Mouse (Mus musculus) thymus, adult 2 months (tissue): Measurements from ENCODE around the gene Tom1l2. TPM values are rescaled to one million over a fixed set of nuclear protein-coding genes. Genes with fewer than 3 reads are reported as not detected.

ENCODE experiments used
- DNase-seq: peaks from one replicate; pipeline ENCODE4 v3.0.0; 2021
- H3K27ac ChIP-seq: fragments of 200-500 bp; 2 replicates; pipeline ENCODE4 v1.5.1; 2012; ENCODE audit warnings: low read length, control low read depth; ENCODE audit not compliant: control insufficient read depth, insufficient read depth
- H3K27me3 ChIP-seq: fragments of 200-500 bp; 2 replicates; pipeline ENCODE4 v1.6.1; 2012; ENCODE audit warnings: mild to moderate bottlenecking, low read length, moderate library complexity, mixed read lengths; ENCODE audit not compliant: control insufficient read depth, insufficient read depth
- H3K36me3 ChIP-seq: fragments of 200-500 bp; 2 replicates; pipeline ENCODE4 v1.6.1; 2012; ENCODE audit warnings: mild to moderate bottlenecking, low read length, moderate library complexity; ENCODE audit not compliant: control insufficient read depth, insufficient read depth
- H3K4me1 ChIP-seq: fragments of 200-500 bp; replicated peaks from 2 replicates; pipeline ENCODE4 v1.6.1; 2012; ENCODE audit warnings: low read length; ENCODE audit not compliant: control insufficient read depth, insufficient read depth
- H3K4me3 ChIP-seq: fragments of 200-500 bp; 2 replicates; pipeline ENCODE4 v1.5.1; 2012; ENCODE audit warnings: mild to moderate bottlenecking, low read length, control low read depth, moderate library complexity; ENCODE audit not compliant: control insufficient read depth, insufficient read depth
- CTCF ChIP-seq: fragments of 200-500 bp; IDR thresholded peaks from 2 replicates; pipeline ENCODE4 v1.5.1; 2012; ENCODE audit warnings: mild to moderate bottlenecking, control low read depth, low read length, moderate library complexity, borderline replicate concordance; ENCODE audit not compliant: control insufficient read depth, poor library complexity, insufficient read depth; ENCODE audit errors: extremely low read depth
- POLR2A ChIP-seq: fragments of 200-500 bp; IDR thresholded peaks from 2 replicates; pipeline ENCODE4 v1.6.1; 2012; ENCODE audit warnings: mild to moderate bottlenecking, low read length, control low read depth, moderate library complexity; ENCODE audit not compliant: control insufficient read depth, poor library complexity, insufficient read depth; ENCODE audit errors: extremely low read depth
- WGBS: fragments of 180-500 bp; shearing (Covaris S2); methylation state at CpG from one replicate; pipeline ENCODE4 v1.1.7; 2018; 5-methylcytosine and 5-hydroxymethylcytosine counted together
- polyA plus RNA-seq: library from polyadenylated mRNA; depleted of rRNA; stranded (reverse); fragments of >200 nt; gene quantifications from 2 replicates; pipeline ENCODE4 v1.2.3, GENCODE M21; 2012

Gene Tom1l2
- polyA plus RNA-seq, 1 experiment = 99.5 TPM

DNA sequence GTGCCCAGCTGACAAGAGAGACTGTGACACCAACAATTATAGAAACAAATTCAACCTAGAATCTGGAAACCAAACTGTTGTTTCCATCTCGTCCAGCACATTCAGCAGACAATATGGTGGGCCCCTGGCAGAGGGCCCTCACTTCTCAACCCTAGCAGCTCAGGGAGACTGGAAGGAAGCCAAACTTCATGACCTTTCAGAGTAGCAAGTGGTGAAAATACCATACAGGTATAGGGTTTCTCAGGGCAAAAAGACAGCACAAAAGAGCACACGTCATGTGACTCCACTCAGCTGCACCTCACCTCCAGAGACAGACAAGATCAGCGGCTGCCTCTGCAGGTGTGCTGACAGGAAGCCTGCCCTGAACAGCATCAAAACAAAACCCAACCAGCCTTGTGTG lies 18.6 kb downstream of the Tom1l2 start:
- WGBS = 25% methylated on average over 3 of the region's 3 CpGs

DNA sequence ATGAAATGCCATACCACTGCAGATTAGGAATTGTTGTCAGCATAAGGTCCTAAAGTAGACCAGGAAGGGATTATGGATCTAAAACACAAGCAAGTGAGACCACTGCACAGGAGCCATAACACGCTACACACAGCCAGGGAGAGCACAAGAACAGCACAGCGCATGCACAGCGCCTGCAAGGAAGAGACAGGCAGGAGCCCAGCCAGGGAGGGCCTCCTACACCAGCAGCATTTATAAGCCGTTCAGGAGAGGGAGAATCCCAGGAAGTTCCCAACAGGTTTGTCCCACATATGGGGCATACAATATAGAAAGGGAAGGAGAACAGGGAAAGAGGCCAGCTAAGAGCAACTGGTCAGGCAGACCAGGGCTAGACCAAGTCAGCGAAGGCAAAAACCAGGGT lies 19.2 kb downstream of the Tom1l2 start:
- Histone ChIP-seq H3K4me1 (peaks cover 31% of the 10 kb centered on the region), H3K27ac (peak overlapping the region; percentile 99), H3K4me3 (no peak overlapping the region), H3K27me3 (no peaks in the 10 kb centered on the region), H3K36me3 (no peaks in the 10 kb centered on the region)
- WGBS = 92% methylated on average over 5 of the region's 5 CpGs
- TF ChIP-seq POLR2A (no peak), CTCF (no peak)
- peak; percentile 34 for DNase-seq

More for the DNA sequence above, 18.6 kb downstream of the Tom1l2 start:
- Histone ChIP-seq H3K4me1 (peaks cover 31% of the 10 kb centered on the region), H3K36me3 (no peaks in the 10 kb centered on the region), H3K27me3 (no peaks in the 10 kb centered on the region), H3K4me3 (no peak overlapping the region), H3K27ac (peak overlapping the region; percentile 99)
- peak; percentile 63 for DNase-seq
- TF ChIP-seq CTCF (no peak), POLR2A (no peak)

DNA sequence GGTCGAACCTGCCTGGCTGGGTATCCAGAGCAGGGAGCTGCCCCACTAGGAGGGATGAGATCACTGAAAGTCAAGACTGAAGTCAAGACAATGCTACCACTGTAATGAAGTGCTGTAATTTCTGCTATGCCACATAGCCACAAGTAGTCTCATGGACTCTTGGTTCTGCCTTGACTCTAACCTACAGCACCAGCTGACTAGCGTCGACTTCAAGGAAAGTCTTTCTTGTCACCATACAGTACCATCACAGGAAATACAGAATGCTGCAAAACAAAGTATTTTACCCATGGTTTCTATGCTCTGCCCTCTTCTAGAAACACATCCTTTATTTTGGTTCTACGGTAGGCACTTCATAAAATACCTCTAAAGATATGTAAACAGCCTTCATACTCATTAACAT lies 22.2 kb downstream of the Tom1l2 start:
- H3K27ac ChIP-seq = peak overlapping the region; percentile 77
- no peak overlapping the region for H3K4me3 ChIP-seq
- H3K4me1 ChIP-seq = peaks cover 24% of the 10 kb centered on the region
- H3K36me3 ChIP-seq = no peaks in the 10 kb centered on the region
- H3K27me3 ChIP-seq = no peaks in the 10 kb centered on the region
- WGBS = 58% methylated on average over 4 of the region's 4 CpGs
- DNase-seq = no peak
- TF ChIP-seq CTCF (no peak), POLR2A (no peak)

DNA sequence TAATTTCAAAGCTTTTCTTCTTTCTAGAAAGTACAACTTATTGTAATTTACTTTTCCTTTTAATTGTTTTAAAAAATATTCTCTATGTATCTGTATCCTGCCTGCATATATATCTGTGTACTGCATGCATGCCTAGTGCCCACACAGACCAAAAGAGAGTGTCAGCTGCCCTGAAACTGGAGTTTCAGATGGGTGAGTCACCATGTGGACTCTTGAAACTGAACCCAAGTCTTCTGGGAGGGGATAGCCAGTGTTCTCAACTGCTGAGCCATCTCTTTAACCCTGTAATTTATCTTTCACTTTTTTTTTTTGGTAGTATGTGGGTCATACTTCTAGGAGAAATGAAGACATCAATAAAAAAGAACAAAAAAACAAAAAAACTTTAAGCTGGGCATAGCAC lies 29.0 kb downstream of the Tom1l2 start:
- Histone ChIP-seq H3K4me1 (no peaks in the 10 kb centered on the region), H3K36me3 (no peaks in the 10 kb centered on the region), H3K27me3 (no peaks in the 10 kb centered on the region), H3K4me3 (no peak overlapping the region), H3K27ac (no peak overlapping the region)
- TF ChIP-seq POLR2A (no peak), CTCF (no peak)
- no peak for DNase-seq

DNA sequence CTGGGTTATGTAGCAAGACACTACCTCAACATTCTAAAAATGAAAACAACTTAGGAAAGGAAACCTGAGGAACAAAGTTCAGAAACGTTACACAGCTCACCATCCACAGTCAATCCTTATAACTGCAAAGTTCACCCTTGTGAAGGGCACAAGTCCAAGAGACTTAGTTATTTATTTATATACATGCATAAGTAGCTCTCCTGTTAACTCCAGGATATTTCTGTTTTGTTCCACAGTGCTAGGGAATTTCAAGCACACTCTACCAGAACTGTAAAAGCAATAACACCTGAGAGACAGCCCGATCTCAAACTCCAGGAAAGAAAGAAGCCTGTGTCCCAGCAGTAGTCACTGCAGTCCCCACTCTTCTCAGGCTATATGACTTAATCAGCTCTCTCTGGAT lies 31.3 kb downstream of the Tom1l2 start:
- DNase-seq = no peak
- Histone ChIP-seq H3K36me3 (no peaks in the 10 kb centered on the region), H3K4me3 (no peak overlapping the region), H3K4me1 (no peaks in the 10 kb centered on the region), H3K27ac (no peak overlapping the region), H3K27me3 (no peaks in the 10 kb centered on the region)
- 96% methylated on average over 2 of the region's 2 CpGs for WGBS
- TF ChIP-seq POLR2A = no peak
- TF ChIP-seq CTCF = no peak

DNA sequence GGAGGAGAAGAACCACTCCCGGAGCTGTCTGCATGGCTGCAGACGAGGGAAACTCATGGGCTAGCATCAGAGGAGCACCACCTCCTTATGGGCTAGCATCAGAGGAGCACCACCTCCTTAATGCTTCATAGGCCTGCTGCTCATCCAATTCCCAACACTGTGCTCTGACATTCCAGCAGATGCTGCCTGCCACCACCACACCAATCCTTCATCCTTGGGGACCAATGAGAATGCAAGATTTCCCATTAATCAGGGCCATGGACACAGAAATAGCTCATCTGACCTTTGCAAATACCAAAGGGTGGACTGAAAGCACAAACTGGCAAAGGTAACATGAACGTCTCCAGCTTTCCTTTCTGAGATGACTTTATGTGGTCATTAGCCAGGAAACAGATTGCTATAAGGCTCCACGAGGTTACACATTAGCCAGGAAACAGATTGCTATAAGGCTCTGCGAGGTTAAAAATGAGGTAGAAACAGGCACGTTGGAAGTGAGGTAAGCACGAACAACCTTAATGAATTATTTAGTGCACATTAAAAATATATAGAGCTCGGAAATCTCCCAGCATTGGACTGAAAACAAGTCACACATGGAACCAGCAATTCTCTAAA lies 32.2 kb downstream of the Tom1l2 start:
- no peak for TF ChIP-seq POLR2A
- TF ChIP-seq CTCF = no peak
- Histone ChIP-seq H3K27ac (no peak overlapping the region), H3K4me3 (no peak overlapping the region), H3K27me3 (no peaks in the 10 kb centered on the region), H3K4me1 (no peaks in the 10 kb centered on the region), H3K36me3 (no peaks in the 10 kb centered on the region)
- no peak for DNase-seq
- WGBS = 59% methylated on average over 8 of the region's 8 CpGs

DNA sequence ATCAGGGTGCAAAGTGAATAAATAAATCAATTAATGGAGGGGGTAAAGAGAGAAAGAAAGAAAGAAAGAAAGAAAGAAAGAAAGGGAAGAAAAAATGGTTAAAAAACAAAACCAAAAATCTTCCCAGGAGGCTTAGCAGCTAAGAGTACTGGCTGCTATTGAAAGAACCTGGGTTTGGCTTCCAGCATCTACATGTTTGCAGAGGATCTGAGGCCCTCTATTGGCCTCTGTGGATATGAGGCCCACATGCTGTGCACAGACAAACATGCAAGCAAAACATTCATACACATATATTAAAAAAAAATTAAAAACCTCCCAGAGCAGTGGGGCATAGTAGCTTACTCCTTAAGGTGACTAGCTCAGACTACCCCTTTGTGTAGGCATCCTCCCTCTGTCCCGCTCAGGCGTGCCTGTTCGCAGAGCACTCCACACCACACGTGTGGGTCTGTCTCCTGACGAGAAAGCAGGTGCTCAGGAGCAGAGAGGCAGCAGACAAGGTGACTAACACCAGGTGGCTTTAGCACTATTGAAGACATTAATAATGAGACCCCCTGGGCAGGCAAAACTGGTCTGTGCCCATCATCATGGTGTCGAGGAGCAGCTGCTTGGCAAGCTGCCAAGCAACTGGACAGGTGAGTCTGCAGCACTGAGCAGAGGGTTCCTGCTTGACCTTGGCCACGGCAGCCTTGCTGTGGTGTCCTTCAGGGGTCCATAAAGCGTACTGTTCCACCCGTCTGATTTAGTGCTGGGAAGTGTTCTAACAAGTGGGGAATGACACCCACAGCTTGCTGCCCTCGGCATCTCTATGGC lies 33.2 kb downstream of the Tom1l2 start:
- Histone ChIP-seq H3K36me3 (no peaks in the 10 kb centered on the region), H3K4me1 (no peaks in the 10 kb centered on the region), H3K27ac (no peak overlapping the region), H3K4me3 (no peak overlapping the region), H3K27me3 (no peaks in the 10 kb centered on the region)
- no peak for DNase-seq
- WGBS = 88% methylated on average over 10 of the region's 10 CpGs
- TF ChIP-seq POLR2A (no peak), CTCF (no peak)
